Mouse (Mus musculus): ENCODE data around the gene Htr2b.

Gene Htr2b

GRCm38 (mm10) chr1:86141081-86141480 lies 29.3 kb upstream of the Htr2b start:
- peaks cover 19% of the 10 kb centered on the region for H3K4me1 ChIP-seq (replicated peaks; ENCODE audit: low read depth, low read length)
- H3K4me3 ChIP-seq (replicated peaks; ENCODE audit: low read length) = no peak overlapping the region
- H3K9me3 ChIP-seq (ENCODE audit: low read length) = no peaks in the 10 kb centered on the region
- TF ChIP-seq CTCF (conservative IDR thresholded peaks at IDR 0.05; ENCODE audit: low read length) (no peak), POU5F1 (IDR thresholded peaks at IDR 0.05; ENCODE audit: borderline replicate concordance, low read length) (no peak), NANOG (IDR thresholded peaks at IDR 0.05; ENCODE audit: borderline replicate concordance, low read length) (no peak)
- H3K36me3 ChIP-seq (ENCODE audit: insufficient read depth, low read length) = peaks cover 60% of the 10 kb centered on the region
- no peaks in the 10 kb centered on the region for H3K27me3 ChIP-seq (ENCODE audit: insufficient read depth, low read length)

- Histone ChIP-seq H3K4me1 (replicated peaks; ENCODE audit: low read depth, low read length) (peaks cover 8% of the 10 kb centered on the region; the same call in 1 of the 2 replicates), H3K36me3 (ENCODE audit: insufficient read depth, low read length) (peaks cover 90% of the 10 kb centered on the region), H3K27me3 (ENCODE audit: insufficient read depth, low read length) (no peaks in the 10 kb centered on the region), H3K4me3 (replicated peaks; ENCODE audit: low read length) (no peak overlapping the region), H3K9me3 (ENCODE audit: low read length) (no peaks in the 10 kb centered on the region)
- no peak for TF ChIP-seq NANOG (IDR thresholded peaks at IDR 0.05; ENCODE audit: borderline replicate concordance, low read length)
- no peak for TF ChIP-seq POU5F1 (IDR thresholded peaks at IDR 0.05; ENCODE audit: borderline replicate concordance, low read length)
- TF ChIP-seq CTCF (conservative IDR thresholded peaks at IDR 0.05; ENCODE audit: low read length) = no peak
These were observed 23.5 kb upstream of the Htr2b start for GRCm38 (mm10) chr1:86135315-86135714.

GRCm38 (mm10) chr1:86133337-86133736 lies 21.6 kb upstream of the Htr2b start, which contains the start of gene Gm21972:
Gene Gm21972 (plus strand): TSS chr1:86133637.
- Histone ChIP-seq H3K36me3 (ENCODE audit: insufficient read depth, low read length) (peaks cover 92% of the 10 kb centered on the region), H3K4me1 (replicated peaks; ENCODE audit: low read depth, low read length) (peaks cover 8% of the 10 kb centered on the region; the same call in 1 of the 2 replicates), H3K27me3 (ENCODE audit: insufficient read depth, low read length) (no peaks in the 10 kb centered on the region), H3K4me3 (replicated peaks; ENCODE audit: low read length) (no peak within 1 kb of the TSS), H3K9me3 (ENCODE audit: low read length) (no peaks in the 10 kb centered on the region)
- TF ChIP-seq NANOG (IDR thresholded peaks at IDR 0.05; ENCODE audit: borderline replicate concordance, low read length) (no peak), POU5F1 (IDR thresholded peaks at IDR 0.05; ENCODE audit: borderline replicate concordance, low read length) (no peak), CTCF (conservative IDR thresholded peaks at IDR 0.05; ENCODE audit: low read length) (no peak)

GRCm38 (mm10) chr1:86126036-86126435 lies 14.3 kb upstream of the Htr2b start:
- no peak for TF ChIP-seq POU5F1 (IDR thresholded peaks at IDR 0.05; ENCODE audit: borderline replicate concordance, low read length)
- no peak for TF ChIP-seq CTCF (conservative IDR thresholded peaks at IDR 0.05; ENCODE audit: low read length)
- TF ChIP-seq NANOG (IDR thresholded peaks at IDR 0.05; ENCODE audit: borderline replicate concordance, low read length) = no peak
- Histone ChIP-seq H3K4me1 (replicated peaks; ENCODE audit: low read depth, low read length) (no peaks in the 10 kb centered on the region), H3K36me3 (ENCODE audit: insufficient read depth, low read length) (peaks cover 95% of the 10 kb centered on the region), H3K9me3 (ENCODE audit: low read length) (no peaks in the 10 kb centered on the region), H3K27me3 (ENCODE audit: insufficient read depth, low read length) (no peaks in the 10 kb centered on the region), H3K4me3 (replicated peaks; ENCODE audit: low read length) (no peak overlapping the region)

GRCm38 (mm10) chr1:86119549-86119948 lies 7.8 kb upstream of the Htr2b start:
- H3K9me3 ChIP-seq (ENCODE audit: low read length) = no peaks in the 10 kb centered on the region
- H3K4me1 ChIP-seq (replicated peaks; ENCODE audit: low read depth, low read length) = peaks cover 9% of the 10 kb centered on the region; the same call in 1 of the 2 replicates
- H3K27me3 ChIP-seq (ENCODE audit: insufficient read depth, low read length) = no peaks in the 10 kb centered on the region
- H3K4me3 ChIP-seq (replicated peaks; ENCODE audit: low read length) = no peak overlapping the region
- H3K36me3 ChIP-seq (ENCODE audit: insufficient read depth, low read length) = peaks cover 93% of the 10 kb centered on the region
- TF ChIP-seq CTCF (conservative IDR thresholded peaks at IDR 0.05; ENCODE audit: low read length) (no peak), NANOG (IDR thresholded peaks at IDR 0.05; ENCODE audit: borderline replicate concordance, low read length) (no peak), POU5F1 (IDR thresholded peaks at IDR 0.05; ENCODE audit: borderline replicate concordance, low read length) (no peak)

GRCm38 (mm10) chr1:86114141-86114540 lies 2.4 kb upstream of the Htr2b start:
- no peak for TF ChIP-seq POU5F1 (IDR thresholded peaks at IDR 0.05; ENCODE audit: borderline replicate concordance, low read length)
- TF ChIP-seq CTCF (conservative IDR thresholded peaks at IDR 0.05; ENCODE audit: low read length) = no peak
- no peak for TF ChIP-seq NANOG (IDR thresholded peaks at IDR 0.05; ENCODE audit: borderline replicate concordance, low read length)
- no peaks in the 10 kb centered on the region for H3K27me3 ChIP-seq (ENCODE audit: insufficient read depth, low read length)
- peaks cover 9% of the 10 kb centered on the region; the same call in 1 of the 2 replicates for H3K4me1 ChIP-seq (replicated peaks; ENCODE audit: low read depth, low read length)
- H3K9me3 ChIP-seq (ENCODE audit: low read length) = no peaks in the 10 kb centered on the region
- peaks cover 69% of the 10 kb centered on the region for H3K36me3 ChIP-seq (ENCODE audit: insufficient read depth, low read length)
- no peak overlapping the region for H3K4me3 ChIP-seq (replicated peaks; ENCODE audit: low read length)

- H3K9me3 ChIP-seq (ENCODE audit: low read length) = no peaks in the 10 kb centered on the region
- no peaks in the 10 kb centered on the region for H3K4me1 ChIP-seq (replicated peaks; ENCODE audit: low read depth, low read length)
- peaks cover 63% of the 10 kb centered on the region for H3K36me3 ChIP-seq (ENCODE audit: insufficient read depth, low read length)
- no peaks in the 10 kb centered on the region for H3K27me3 ChIP-seq (ENCODE audit: insufficient read depth, low read length)
- no peak for TF ChIP-seq NANOG (IDR thresholded peaks at IDR 0.05; ENCODE audit: borderline replicate concordance, low read length)
- TF ChIP-seq POU5F1 (IDR thresholded peaks at IDR 0.05; ENCODE audit: borderline replicate concordance, low read length) = no peak
- TF ChIP-seq CTCF (conservative IDR thresholded peaks at IDR 0.05; ENCODE audit: low read length) = no peak
- H3K4me3 ChIP-seq (replicated peaks; ENCODE audit: low read length) = no peak overlapping the region
These were observed 6.7 kb downstream of the Htr2b start for GRCm38 (mm10) chr1:86105054-86105453.

- H3K4me1 ChIP-seq (replicated peaks; ENCODE audit: low read depth, low read length) = no peaks in the 10 kb centered on the region
- TF ChIP-seq CTCF (conservative IDR thresholded peaks at IDR 0.05; ENCODE audit: low read length) (no peak), POU5F1 (IDR thresholded peaks at IDR 0.05; ENCODE audit: borderline replicate concordance, low read length) (no peak), NANOG (IDR thresholded peaks at IDR 0.05; ENCODE audit: borderline replicate concordance, low read length) (no peak)
- no peak overlapping the region for H3K4me3 ChIP-seq (replicated peaks; ENCODE audit: low read length)
- H3K9me3 ChIP-seq (ENCODE audit: low read length) = no peaks in the 10 kb centered on the region
- H3K27me3 ChIP-seq (ENCODE audit: insufficient read depth, low read length) = no peaks in the 10 kb centered on the region
- peaks cover 88% of the 10 kb centered on the region for H3K36me3 ChIP-seq (ENCODE audit: insufficient read depth, low read length)
These were observed 17.4 kb downstream of the Htr2b start for GRCm38 (mm10) chr1:86094413-86094812.

- no peaks in the 10 kb centered on the region for H3K27me3 ChIP-seq (ENCODE audit: insufficient read depth, low read length)
- H3K9me3 ChIP-seq (ENCODE audit: low read length) = no peaks in the 10 kb centered on the region
- no peak overlapping the region for H3K4me3 ChIP-seq (replicated peaks; ENCODE audit: low read length)
- H3K4me1 ChIP-seq (replicated peaks; ENCODE audit: low read depth, low read length) = peaks cover 19% of the 10 kb centered on the region
- peaks cover 95% of the 10 kb centered on the region for H3K36me3 ChIP-seq (ENCODE audit: insufficient read depth, low read length)
- TF ChIP-seq NANOG (IDR thresholded peaks at IDR 0.05; ENCODE audit: borderline replicate concordance, low read length) (no peak), CTCF (conservative IDR thresholded peaks at IDR 0.05; ENCODE audit: low read length) (no peak), POU5F1 (IDR thresholded peaks at IDR 0.05; ENCODE audit: borderline replicate concordance, low read length) (no peak)
These were observed 35.2 kb downstream of the Htr2b start for GRCm38 (mm10) chr1:86076565-86076964.
